Mouse (Mus musculus) kidney, adult 2 months (tissue): ENCODE results near the gene Hsph1.

Experiments
- CTCF ChIP-seq: fragments of 200-500 bp; conservative IDR thresholded peaks from 2 replicates; pipeline ENCODE4 v1.5.1; 2011; ENCODE audit warnings: low read depth, mild to moderate bottlenecking, control low read depth, low read length, moderate library complexity, mixed read lengths; ENCODE audit not compliant: insufficient read depth, insufficient read length
- POLR2A ChIP-seq: fragments of 200-500 bp; IDR thresholded peaks from one replicate; pipeline ENCODE4 v1.6.1; 2011; ENCODE audit warnings: low read depth, low read length, control low read depth

DNA sequence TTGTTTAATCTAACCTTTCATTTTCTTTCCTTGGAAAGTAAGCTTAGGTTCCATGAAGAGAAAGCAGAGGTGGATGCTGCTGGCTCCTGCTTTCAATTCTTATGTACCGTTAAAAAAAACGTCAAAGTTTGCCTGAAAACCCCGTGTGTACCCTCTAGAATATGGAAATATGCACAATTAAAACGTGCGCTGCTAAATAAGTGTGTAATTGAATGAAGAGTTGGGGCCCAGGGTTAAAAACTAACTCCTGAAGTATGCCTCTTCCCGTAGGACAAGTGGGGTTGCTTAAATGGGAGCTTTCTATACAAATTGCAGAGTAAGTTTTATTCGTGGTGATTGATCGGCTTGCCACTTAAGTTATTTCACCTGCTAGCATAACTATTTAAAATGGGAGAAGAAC lies 1.1 kb upstream of the Hsph1 start:
- no peak for TF ChIP-seq CTCF
- no peak for TF ChIP-seq POLR2A
